Mouse (Mus musculus): ENCODE results near the gene Agtpbp1. TPM values are rescaled to one million over a fixed set of nuclear protein-coding genes. Genes with fewer than 3 reads are reported as not detected.
A peak's percentile ranks its signal among the peaks of the same experiment; 100 is the strongest.

The Agtpbp1 gene
- polyA plus RNA-seq (2012; fragmentation: generic; extraction: Trizol), result 10.1 TPM

DNA sequence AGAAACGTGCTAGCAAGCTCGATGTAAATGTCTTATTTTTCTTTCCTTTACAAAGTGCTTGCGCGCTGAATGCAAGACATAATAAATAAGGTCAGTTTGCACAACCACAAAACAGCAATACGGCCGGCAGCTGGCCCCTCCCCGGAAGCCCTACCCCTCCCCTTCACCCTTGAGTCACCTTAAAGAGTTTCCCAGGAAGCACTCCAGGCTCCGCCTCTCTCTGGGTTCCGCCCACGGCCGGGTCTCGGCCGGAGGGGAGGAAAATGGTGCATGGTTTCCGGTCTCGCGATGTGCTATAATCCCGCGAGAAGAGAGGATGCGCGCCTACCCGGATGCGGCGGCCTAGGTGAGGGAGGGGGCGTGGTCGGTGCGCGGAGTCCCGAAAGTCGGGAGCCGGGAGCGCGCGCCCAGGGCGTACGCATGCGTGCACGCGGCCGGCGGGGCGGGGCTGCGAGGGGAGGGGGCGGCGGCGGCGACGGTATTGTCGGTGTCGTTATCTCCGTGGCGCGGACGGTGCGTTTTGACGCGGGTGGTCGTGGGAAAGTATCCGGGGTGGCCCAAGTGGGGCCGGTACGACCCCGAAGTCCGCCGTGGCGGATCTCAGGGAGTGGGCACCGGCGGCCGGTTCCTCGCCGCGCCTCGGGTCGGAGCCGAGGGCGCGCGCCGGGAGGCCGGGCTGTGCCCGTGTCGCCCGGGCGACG is at the start of gene Agtpbp1, which contains the start of gene Naa35:
Agtpbp1 (minus strand) TSS at position 281 of the 701 bp plus-strand sequence.
Naa35 (plus strand) TSS at position 313 of the 701 bp plus-strand sequence.
- Histone ChIP-seq H3K79me2 (ENCODE audit: control insufficient read depth, insufficient read depth) (peaks cover 25% of the 10 kb centered on the region), H3ac (ENCODE audit: control insufficient read depth, insufficient read length) (peak within 1 kb of the TSS; percentile 75), H3K27me3 (ENCODE audit: control insufficient read depth, insufficient read depth, insufficient read length) (no peaks in the 10 kb centered on the region), H3K4me3 (peak within 1 kb of the TSS; percentile 41), H3K4me2 (ENCODE audit: low read depth) (peak within 1 kb of the TSS; percentile 87), H3K36me3 (ENCODE audit: control insufficient read depth, insufficient read depth) (peaks cover 9% of the 10 kb centered on the region)
- TF ChIP-seq TCF3 (IDR thresholded peaks at IDR 0.05; ENCODE audit: insufficient read length, low read depth) (no peak), MYOD1 (IDR thresholded peaks at IDR 0.05; ENCODE audit: control insufficient read depth in 1 of 3, insufficient read length in 2 of 3, low read depth in 2 of 3) (peak in 1 of 3 experiments; percentile 6), MAX (IDR thresholded peaks at IDR 0.05; ENCODE audit: low read depth) (no peak), E2F4 (IDR thresholded peaks at IDR 0.05; ENCODE audit: insufficient read depth) (no peak), POLR2A (IDR thresholded peaks at IDR 0.05; ENCODE audit: insufficient read length, low read depth) (peak; percentile 74), TCF12 (IDR thresholded peaks at IDR 0.05; ENCODE audit: insufficient read depth, poor library complexity, severe bottlenecking) (no peak), POLR2AphosphoS2 (IDR thresholded peaks at IDR 0.05; ENCODE audit: insufficient read length, low read depth) (peak; percentile 70), REST (IDR thresholded peaks at IDR 0.05; ENCODE audit: insufficient read depth, insufficient read length) (no peak), CEBPB (IDR thresholded peaks at IDR 0.05; ENCODE audit: insufficient read depth, poor library complexity, severe bottlenecking) (peak; percentile 20; the same call in 1 of the 2 replicates), USF1 (IDR thresholded peaks at IDR 0.05; ENCODE audit: low read depth) (no peak), SRF (IDR thresholded peaks at IDR 0.05; ENCODE audit: control insufficient read depth, insufficient read length, low read depth) (no peak), MYOG (IDR thresholded peaks at IDR 0.05; ENCODE audit: control insufficient read depth in 1 of 3, insufficient read depth in 1 of 3, insufficient read length in 2 of 3, low read depth in 2 of 3) (no peak)

DNA sequence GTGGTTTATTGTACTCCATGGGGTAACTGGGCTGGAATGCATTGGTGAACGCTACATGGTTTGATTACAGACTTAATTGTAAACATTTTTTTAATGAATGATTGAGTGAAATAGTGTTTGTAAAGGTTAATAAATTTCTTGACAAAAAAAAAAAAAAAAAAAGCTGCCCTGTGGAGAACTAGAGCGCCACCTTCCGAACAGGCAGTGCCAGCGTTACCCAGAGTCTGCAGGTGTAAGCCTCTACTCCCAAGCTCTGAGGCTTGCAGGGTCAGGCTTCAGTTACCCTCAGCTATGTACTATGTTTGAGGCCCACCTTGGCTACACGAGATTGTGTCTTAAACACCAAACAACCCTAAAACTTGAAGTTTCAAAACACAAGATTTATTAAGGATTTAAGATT is 49.6 kb upstream of the Agtpbp1 start:
- Histone ChIP-seq H3K4me2 (ENCODE audit: low read depth) (no peak overlapping the region), H3K79me2 (ENCODE audit: control insufficient read depth, insufficient read depth) (no peaks in the 10 kb centered on the region), H3K4me3 (no peak overlapping the region), H3K27me3 (ENCODE audit: control insufficient read depth, insufficient read depth, insufficient read length) (no peaks in the 10 kb centered on the region), H3K36me3 (ENCODE audit: control insufficient read depth, insufficient read depth) (peaks cover 25% of the 10 kb centered on the region), H3ac (ENCODE audit: control insufficient read depth, insufficient read length) (no peak overlapping the region)
- no peak for TF ChIP-seq POLR2A (IDR thresholded peaks at IDR 0.05; ENCODE audit: insufficient read length, low read depth)
- TF ChIP-seq MAX (IDR thresholded peaks at IDR 0.05; ENCODE audit: low read depth), result no peak
- TF ChIP-seq TCF3 (IDR thresholded peaks at IDR 0.05; ENCODE audit: insufficient read length, low read depth), result no peak
- no peak for TF ChIP-seq TCF12 (IDR thresholded peaks at IDR 0.05; ENCODE audit: insufficient read depth, poor library complexity, severe bottlenecking)
- TF ChIP-seq CEBPB (IDR thresholded peaks at IDR 0.05; ENCODE audit: insufficient read depth, poor library complexity, severe bottlenecking), result no peak
- TF ChIP-seq MYOD1 (IDR thresholded peaks at IDR 0.05; ENCODE audit: control insufficient read depth in 1 of 3, insufficient read length in 2 of 3, low read depth in 2 of 3), result no peak
- no peak for TF ChIP-seq REST (IDR thresholded peaks at IDR 0.05; ENCODE audit: insufficient read depth, insufficient read length)
- TF ChIP-seq USF1 (IDR thresholded peaks at IDR 0.05; ENCODE audit: low read depth), result no peak
- TF ChIP-seq SRF (IDR thresholded peaks at IDR 0.05; ENCODE audit: control insufficient read depth, insufficient read length, low read depth), result no peak
- no peak for TF ChIP-seq E2F4 (IDR thresholded peaks at IDR 0.05; ENCODE audit: insufficient read depth)
- no peak for TF ChIP-seq POLR2AphosphoS2 (IDR thresholded peaks at IDR 0.05; ENCODE audit: insufficient read length, low read depth)
- TF ChIP-seq MYOG (IDR thresholded peaks at IDR 0.05; ENCODE audit: control insufficient read depth in 1 of 3, insufficient read depth in 1 of 3, insufficient read length in 2 of 3, low read depth in 2 of 3), result no peak

DNA sequence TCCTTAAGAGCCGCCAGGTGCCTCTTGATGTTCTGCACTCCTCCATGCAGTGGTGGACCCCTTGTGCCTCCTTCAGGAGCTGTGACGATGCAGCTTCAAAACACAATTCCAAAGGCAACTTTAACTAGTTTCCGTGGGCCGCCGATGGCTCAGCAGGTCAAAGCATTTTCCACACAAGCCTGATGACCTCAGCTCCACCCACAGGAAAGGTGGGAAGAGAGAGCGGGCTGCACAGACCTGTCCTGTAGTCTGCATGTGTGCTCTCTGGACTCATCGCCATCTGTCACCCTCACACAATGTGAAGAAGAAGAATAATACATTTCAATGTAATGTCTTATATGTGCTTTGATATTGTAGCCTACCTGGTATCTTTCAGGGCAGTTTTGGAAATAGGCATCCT is 41.7 kb upstream of the Agtpbp1 start:
- H3K79me2 ChIP-seq (ENCODE audit: control insufficient read depth, insufficient read depth), result no peaks in the 10 kb centered on the region
- H3K27me3 ChIP-seq (ENCODE audit: control insufficient read depth, insufficient read depth, insufficient read length), result no peaks in the 10 kb centered on the region
- no peak overlapping the region for H3ac ChIP-seq (ENCODE audit: control insufficient read depth, insufficient read length)
- TF ChIP-seq E2F4 (IDR thresholded peaks at IDR 0.05; ENCODE audit: insufficient read depth) (no peak), REST (IDR thresholded peaks at IDR 0.05; ENCODE audit: insufficient read depth, insufficient read length) (no peak)
- no peak overlapping the region for H3K4me3 ChIP-seq
- no peak overlapping the region for H3K4me2 ChIP-seq (ENCODE audit: low read depth)
- H3K36me3 ChIP-seq (ENCODE audit: control insufficient read depth, insufficient read depth), result peaks cover 27% of the 10 kb centered on the region

DNA sequence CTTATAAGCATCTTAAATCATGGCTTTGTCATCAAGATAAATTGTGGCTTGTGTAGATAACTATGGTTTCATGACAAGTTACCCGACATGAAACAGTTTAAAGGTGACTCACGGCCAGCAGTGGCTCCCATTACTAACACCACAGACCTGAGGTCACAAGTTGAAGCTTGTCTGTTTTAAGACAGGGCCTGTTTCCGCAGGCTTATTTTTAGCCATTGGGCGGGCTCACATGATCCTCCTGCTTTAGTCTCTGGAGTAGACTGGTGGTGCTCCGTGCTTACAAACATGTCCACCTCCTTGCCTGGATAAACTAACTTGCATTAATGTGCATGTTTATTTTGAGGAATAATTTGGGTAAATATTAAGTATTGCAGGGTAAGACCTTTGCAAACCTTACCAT is 39.9 kb upstream of the Agtpbp1 start:
- H3K27me3 ChIP-seq (ENCODE audit: control insufficient read depth, insufficient read depth, insufficient read length), result no peaks in the 10 kb centered on the region
- no peak overlapping the region for H3ac ChIP-seq (ENCODE audit: control insufficient read depth, insufficient read length)
- no peak overlapping the region for H3K4me3 ChIP-seq
- H3K4me2 ChIP-seq (ENCODE audit: low read depth), result peak overlapping the region; percentile 8
- TF ChIP-seq TCF12 (IDR thresholded peaks at IDR 0.05; ENCODE audit: insufficient read depth, poor library complexity, severe bottlenecking) (no peak), POLR2A (IDR thresholded peaks at IDR 0.05; ENCODE audit: insufficient read length, low read depth) (no peak)
- peaks cover 14% of the 10 kb centered on the region for H3K36me3 ChIP-seq (ENCODE audit: control insufficient read depth, insufficient read depth)
- no peaks in the 10 kb centered on the region for H3K79me2 ChIP-seq (ENCODE audit: control insufficient read depth, insufficient read depth)

- no peak overlapping the region for H3ac ChIP-seq (ENCODE audit: control insufficient read depth, insufficient read length)
- no peak for TF ChIP-seq POLR2AphosphoS2 (IDR thresholded peaks at IDR 0.05; ENCODE audit: insufficient read length, low read depth)
- TF ChIP-seq REST (IDR thresholded peaks at IDR 0.05; ENCODE audit: insufficient read depth, insufficient read length), result no peak
- TF ChIP-seq E2F4 (IDR thresholded peaks at IDR 0.05; ENCODE audit: insufficient read depth), result no peak
- no peak for TF ChIP-seq CEBPB (IDR thresholded peaks at IDR 0.05; ENCODE audit: insufficient read depth, poor library complexity, severe bottlenecking)
- TF ChIP-seq TCF3 (IDR thresholded peaks at IDR 0.05; ENCODE audit: insufficient read length, low read depth), result no peak
- TF ChIP-seq MAX (IDR thresholded peaks at IDR 0.05; ENCODE audit: low read depth), result no peak
- TF ChIP-seq POLR2A (IDR thresholded peaks at IDR 0.05; ENCODE audit: insufficient read length, low read depth), result no peak
- TF ChIP-seq MYOD1 (IDR thresholded peaks at IDR 0.05; ENCODE audit: control insufficient read depth in 1 of 3, insufficient read length in 2 of 3, low read depth in 2 of 3), result no peak
- no peak for TF ChIP-seq SRF (IDR thresholded peaks at IDR 0.05; ENCODE audit: control insufficient read depth, insufficient read length, low read depth)
- no peak for TF ChIP-seq TCF12 (IDR thresholded peaks at IDR 0.05; ENCODE audit: insufficient read depth, poor library complexity, severe bottlenecking)
- TF ChIP-seq USF1 (IDR thresholded peaks at IDR 0.05; ENCODE audit: low read depth), result no peak
- TF ChIP-seq MYOG (IDR thresholded peaks at IDR 0.05; ENCODE audit: control insufficient read depth in 1 of 3, insufficient read depth in 1 of 3, insufficient read length in 2 of 3, low read depth in 2 of 3), result no peak
- peak overlapping the region; percentile 0 for H3K4me2 ChIP-seq (ENCODE audit: low read depth)
- H3K4me3 ChIP-seq, result no peak overlapping the region
- no peaks in the 10 kb centered on the region for H3K27me3 ChIP-seq (ENCODE audit: control insufficient read depth, insufficient read depth, insufficient read length)
- peaks cover 9% of the 10 kb centered on the region for H3K36me3 ChIP-seq (ENCODE audit: control insufficient read depth, insufficient read depth)
- no peaks in the 10 kb centered on the region for H3K79me2 ChIP-seq (ENCODE audit: control insufficient read depth, insufficient read depth)
Observed at GRCm38 (mm10) chr13:59624389-59624788, 39.4 kb upstream of the Agtpbp1 start.
